Mouse (Mus musculus): ENCODE data around the gene Cdc26. TPM values are rescaled to one million over a fixed set of nuclear protein-coding genes. Genes with fewer than 3 reads are reported as not detected.

Gene Cdc26
- polyA plus RNA-seq, 1 experiment from 2014 or later: 128 TPM

GRCm38 (mm10) chr4:62344000-62344399, 64.4 kb downstream of the Cdc26 start:
- Histone ChIP-seq H3K27me3 (ENCODE audit: control insufficient read depth, insufficient read depth, low read length) (no peaks in the 10 kb centered on the region), H3K9ac (ENCODE audit: low read length) (no peak overlapping the region), H3K9me3 (replicated peaks; ENCODE audit: control insufficient read depth, low read length) (no peaks in the 10 kb centered on the region), H3K27ac (ENCODE audit: low read length) (no peak overlapping the region), H3K4me1 (ENCODE audit: control insufficient read depth, insufficient read depth, low read length) (no peaks in the 10 kb centered on the region), H3K4me2 (ENCODE audit: low read depth, low read length) (no peak overlapping the region), H3K36me3 (ENCODE audit: control insufficient read depth, insufficient read depth, low read length) (0 out of 2 replicates have a peak, but pooled peaks cover 7% of the 10 kb centered on the region), H3K4me3 (replicated peaks; ENCODE audit: low read length) (no peak overlapping the region)
- WGBS: 97% methylated on average over 1 of the region's 1 CpGs
- no peak for ATAC-seq (ENCODE audit: insufficient read depth, low FRiP score)

- H3K4me2 ChIP-seq (ENCODE audit: low read depth, low read length): no peak overlapping the region
- no peak overlapping the region for H3K4me3 ChIP-seq (replicated peaks; ENCODE audit: low read length)
- WGBS: 90% methylated on average over 5 of the region's 5 CpGs
- no peak overlapping the region for H3K27ac ChIP-seq (ENCODE audit: low read length)
- H3K36me3 ChIP-seq (ENCODE audit: control insufficient read depth, insufficient read depth, low read length): peaks cover 10% of the 10 kb centered on the region; the same call in 1 of the 2 replicates
- H3K4me1 ChIP-seq (ENCODE audit: control insufficient read depth, insufficient read depth, low read length): no peaks in the 10 kb centered on the region
- no peak overlapping the region for H3K9ac ChIP-seq (ENCODE audit: low read length)
- ATAC-seq (ENCODE audit: insufficient read depth, low FRiP score): no peak
- H3K9me3 ChIP-seq (replicated peaks; ENCODE audit: control insufficient read depth, low read length): no peaks in the 10 kb centered on the region
- no peaks in the 10 kb centered on the region for H3K27me3 ChIP-seq (ENCODE audit: control insufficient read depth, insufficient read depth, low read length)
These were observed 69.9 kb downstream of the Cdc26 start for GRCm38 (mm10) chr4:62338536-62338935.

Other genes with a start within 250 kb of the Cdc26 start
- 6.6 and 7.7 TPM in 2 replicates for gene Zfp37, start 177.6 kb downstream of the Cdc26 start, polyA plus RNA-seq (2015; fragmentation: Nextera tagmentation; extraction: Ambion mirVana)
- 28.0 and 28.3 TPM in 2 replicates for gene Slc31a2, start 146.1 kb downstream of the Cdc26 start, polyA plus RNA-seq (2015; fragmentation: Nextera tagmentation; extraction: Ambion mirVana)
- gene Fkbp15, start 48.1 kb downstream of the Cdc26 start, polyA plus RNA-seq (2015; fragmentation: Nextera tagmentation; extraction: Ambion mirVana): 29.8 and 30.2 TPM in 2 replicates
- gene Slc31a1, start 47.9 kb downstream of the Cdc26 start, polyA plus RNA-seq (2015; fragmentation: Nextera tagmentation; extraction: Ambion mirVana): 62.9 and 74.4 TPM in 2 replicates
- gene Prpf4, start 155 bp upstream of the Cdc26 start, polyA plus RNA-seq (2015; fragmentation: Nextera tagmentation; extraction: Ambion mirVana): 16.6 and 18.3 TPM in 2 replicates
- gene Rnf183, start 26.6 kb upstream of the Cdc26 start, polyA plus RNA-seq (2015; fragmentation: Nextera tagmentation; extraction: Ambion mirVana): 0.26 and 0.34 TPM in 2 replicates
- gene Wdr31, start 62.3 kb upstream of the Cdc26 start, polyA plus RNA-seq (2015; fragmentation: Nextera tagmentation; extraction: Ambion mirVana): 6.8 and 8.0 TPM in 2 replicates
- gene Bspry, start 71.4 kb upstream of the Cdc26 start, polyA plus RNA-seq (2015; fragmentation: Nextera tagmentation; extraction: Ambion mirVana): 29.3 and 35.5 TPM in 2 replicates
- gene Hdhd3, start 94.8 kb upstream of the Cdc26 start, polyA plus RNA-seq (2015; fragmentation: Nextera tagmentation; extraction: Ambion mirVana): 30.0 and 32.1 TPM in 2 replicates
- gene Alad, start 111.3 kb upstream of the Cdc26 start, polyA plus RNA-seq (2015; fragmentation: Nextera tagmentation; extraction: Ambion mirVana): 144 and 150 TPM in 2 replicates
- gene Pole3, start 116.4 kb upstream of the Cdc26 start, polyA plus RNA-seq (2015; fragmentation: Nextera tagmentation; extraction: Ambion mirVana): 76.0 and 77.8 TPM in 2 replicates
- gene 4933430I17Rik, start 116.7 kb upstream of the Cdc26 start, polyA plus RNA-seq (2015; fragmentation: Nextera tagmentation; extraction: Ambion mirVana): 0.31 TPM in 1 of 2 replicates, not detected in the other
- gene Rgs3, start 151.2 kb upstream of the Cdc26 start, polyA plus RNA-seq (2015; fragmentation: Nextera tagmentation; extraction: Ambion mirVana): 51.4 and 55.2 TPM in 2 replicates

Measured in stomach, embryonic 16.5 days (tissue).